ENCODE assay signal across 8 mouse cellular contexts in the genomic region with DNA sequence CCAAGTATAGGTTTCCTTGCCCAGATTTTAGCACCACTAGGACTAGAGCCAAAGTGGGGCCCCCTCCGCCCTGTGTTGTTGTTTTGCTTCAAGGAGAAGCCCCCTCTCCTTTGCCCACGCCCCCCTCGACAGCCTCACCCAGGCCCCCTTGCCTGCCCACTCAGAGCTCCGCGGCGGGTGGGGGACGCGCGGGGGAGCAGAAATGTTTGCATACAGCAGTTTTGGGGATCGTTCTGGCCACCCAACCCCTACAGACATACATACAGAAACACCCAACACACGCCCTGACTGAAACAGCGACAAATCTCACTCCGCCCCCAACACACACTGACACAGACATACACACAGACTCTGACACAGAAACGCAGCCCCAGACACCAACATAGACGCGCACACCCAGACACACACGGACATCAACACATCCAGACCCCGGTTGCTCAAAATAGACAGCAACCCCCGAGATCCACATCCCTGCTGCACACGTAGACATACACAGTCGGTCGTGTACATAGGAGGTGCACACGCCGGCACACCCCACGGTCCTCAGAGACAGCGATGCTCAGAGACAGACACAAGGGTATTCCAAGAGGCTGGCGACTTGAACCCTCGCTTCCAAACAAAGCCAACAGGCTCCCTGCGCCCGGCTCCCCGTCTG. TPM values are rescaled to one million over a fixed set of nuclear protein-coding genes. Genes with fewer than 3 reads are reported as not detected.
A peak's percentile ranks its signal among the peaks of the same experiment; 100 is the strongest.
DNase-seq lines count a peak whose midpoint lies in the region; ATAC-seq and TF ChIP-seq lines count a peak whose summit lies in the region.

No protein-coding gene starts in this region.

- TF ChIP-seq CTCF in hindbrain, postnatal 0 days (IDR thresholded peaks at IDR 0.05; ENCODE audit: low read depth) = no peak

- H3K4me3 ChIP-seq in lung, embryonic 15.5 days = peak overlapping the region; percentile 48
- H3K4me3 ChIP-seq in embryonic facial prominence, embryonic 10.5 days = peak overlapping the region; percentile 80
- peak overlapping the region; percentile 59 for H3K4me3 ChIP-seq in hindbrain, postnatal 0 days (ENCODE audit: low read length)

- no peak overlapping the region for H3K27ac ChIP-seq in lung, embryonic 15.5 days
- H3K27ac ChIP-seq in embryonic facial prominence, embryonic 10.5 days (replicated peaks) = peak overlapping the region; percentile 81
- peak overlapping the region; percentile 86 for H3K27ac ChIP-seq in hindbrain, postnatal 0 days

- peak overlapping the region; percentile 84 for H3K4me2 ChIP-seq in lung, embryonic 15.5 days
- H3K4me2 ChIP-seq in hindbrain, postnatal 0 days (ENCODE audit: low read depth, low read length) = peak overlapping the region; percentile 67

- WGBS in lung, embryonic 15.5 days = under 1% methylated on average over 31 of the region's 31 CpGs
- under 1% methylated on average over 31 of the region's 31 CpGs for WGBS in embryonic facial prominence, embryonic 10.5 days
- WGBS in hindbrain, postnatal 0 days = under 1% methylated on average over 31 of the region's 31 CpGs

- H3K36me3 ChIP-seq in lung, embryonic 15.5 days = no peaks in the 10 kb centered on the region
- no peaks in the 10 kb centered on the region for H3K36me3 ChIP-seq in embryonic facial prominence, embryonic 10.5 days (replicated peaks)
- no peaks in the 10 kb centered on the region for H3K36me3 ChIP-seq in hindbrain, postnatal 0 days (ENCODE audit: insufficient read depth, low read length)

- no peaks in the 10 kb centered on the region for H3K9me3 ChIP-seq in lung, embryonic 15.5 days
- H3K9me3 ChIP-seq in embryonic facial prominence, embryonic 10.5 days = no peaks in the 10 kb centered on the region
- no peaks in the 10 kb centered on the region for H3K9me3 ChIP-seq in hindbrain, postnatal 0 days (ENCODE audit: low read length)

- H3K9ac ChIP-seq in lung, embryonic 15.5 days = no peak overlapping the region; the same call in 1 of the 2 replicates
- H3K9ac ChIP-seq in hindbrain, postnatal 0 days (replicated peaks; ENCODE audit: low read length) = peak overlapping the region; percentile 75

- peaks cover 13% of the 10 kb centered on the region; the same call in 1 of the 2 replicates for H3K4me1 ChIP-seq in lung, embryonic 15.5 days
- H3K4me1 ChIP-seq in embryonic facial prominence, embryonic 10.5 days = peaks cover 29% of the 10 kb centered on the region
- H3K4me1 ChIP-seq in hindbrain, postnatal 0 days (ENCODE audit: insufficient read depth, low read length) = peaks cover 23% of the 10 kb centered on the region

- peak; percentile 29; the same call in 1 of the 2 replicates for ATAC-seq in lung, embryonic 15.5 days (ENCODE audit: borderline replicate concordance, extremely low read depth, low FRiP score, low TSS enrichment)
- ATAC-seq in hindbrain, postnatal 0 days = peak; percentile 55
- ATAC-seq in megakaryocyte, adult 5-6 weeks (ENCODE audit: poor library complexity, severe bottlenecking) = peak; percentile 12; the same call in 1 of the 2 replicates
- no peak for ATAC-seq in CD4-positive, CD25-positive, alpha-beta regulatory T cell, adult 4 months

- DNase-seq in lung, postnatal 4 days = no peak
- DNase-seq in embryonic facial prominence, embryonic 10.5 days (ENCODE audit: low spot score) = peak; percentile 13
- peak; percentile 63 for DNase-seq in hindbrain, postnatal 0 days (ENCODE audit: low spot score)
- DNase-seq in adrenal gland, postnatal 25 days = no peak
- DNase-seq in ovary, postnatal 14 days (ENCODE audit: low spot score) = no peak

- H3K27me3 ChIP-seq in lung, embryonic 15.5 days = peaks cover 40% of the 10 kb centered on the region
- peaks cover 54% of the 10 kb centered on the region for H3K27me3 ChIP-seq in embryonic facial prominence, embryonic 10.5 days (replicated peaks; ENCODE audit: low read depth, poor library complexity, severe bottlenecking)
- H3K27me3 ChIP-seq in hindbrain, postnatal 0 days (ENCODE audit: insufficient read depth, low read length) = no peaks in the 10 kb centered on the region

RNA-seq across cellular contexts. Expression of a gene that starts 0.7 kb away (rescaled TPM):
- polyA plus RNA-seq in lung, embryonic 15.5 days (2015; fragmentation: Nextera tagmentation; extraction: Ambion mirVana) = 1.1 TPM in 2 replicates
- 1.6 and 2.0 TPM in 2 replicates for polyA plus RNA-seq in embryonic facial prominence, embryonic 10.5 days (2016; fragmentation: Nextera tagmentation; extraction: Ambion mirVana)
- total RNA-seq in hindbrain, postnatal 0 days (2014; rRNA removed) = 533 and 565 TPM in 2 replicates
- polyA plus RNA-seq in hindbrain, postnatal 0 days (2015; fragmentation: Nextera tagmentation; extraction: Ambion mirVana) = 52.5 and 53.1 TPM in 2 replicates
- total RNA-seq in megakaryocyte, adult 5-6 weeks (2015) = 1.5 and 2.1 TPM in 2 replicates
- total RNA-seq in megakaryocyte, adult 5-6 weeks (2017) = 0.51 and 5.2 TPM in 2 replicates
- 2.7 and 3.5 TPM in 2 replicates for total RNA-seq in adrenal gland, postnatal 25 days (2021)
- polyA plus RNA-seq in CD4-positive, CD25-positive, alpha-beta regulatory T cell, adult 4 months (2017; shearing (Covaris generic)) = not detected

RNA-seq across cellular contexts. Expression of a gene that starts 16.1 kb away (rescaled TPM):
- 0.84 and 1.7 TPM in 2 replicates for polyA plus RNA-seq in lung, embryonic 15.5 days (2015; fragmentation: Nextera tagmentation; extraction: Ambion mirVana)
- polyA plus RNA-seq in embryonic facial prominence, embryonic 10.5 days (2016; fragmentation: Nextera tagmentation; extraction: Ambion mirVana) = 3.8 and 3.9 TPM in 2 replicates
- total RNA-seq in hindbrain, postnatal 0 days (2014; rRNA removed) = 1.6 and 19.1 TPM in 2 replicates
- 1.4 and 1.9 TPM in 2 replicates for polyA plus RNA-seq in hindbrain, postnatal 0 days (2015; fragmentation: Nextera tagmentation; extraction: Ambion mirVana)
- total RNA-seq in megakaryocyte, adult 5-6 weeks (2015) = 56.4 and 68.1 TPM in 2 replicates
- total RNA-seq in megakaryocyte, adult 5-6 weeks (2017) = 91.8 and 109 TPM in 2 replicates
- 0.97 TPM in 1 of 2 replicates, not detected in the other for total RNA-seq in adrenal gland, postnatal 25 days (2021)
- 10 to 100 TPM; 44.7 to 78.2 TPM for polyA plus RNA-seq in CD4-positive, CD25-positive, alpha-beta regulatory T cell, adult 4 months (2017; shearing (Covaris generic))

RNA-seq across cellular contexts. Expression of a gene that starts 33.3 kb away (rescaled TPM):
- polyA plus RNA-seq in lung, embryonic 15.5 days (2015; fragmentation: Nextera tagmentation; extraction: Ambion mirVana) = 0.64 and 1.2 TPM in 2 replicates
- polyA plus RNA-seq in embryonic facial prominence, embryonic 10.5 days (2016; fragmentation: Nextera tagmentation; extraction: Ambion mirVana) = 1.2 and 1.6 TPM in 2 replicates
- total RNA-seq in hindbrain, postnatal 0 days (2014; rRNA removed) = 51.7 and 55.2 TPM in 2 replicates
- 18.7 and 21.5 TPM in 2 replicates for polyA plus RNA-seq in hindbrain, postnatal 0 days (2015; fragmentation: Nextera tagmentation; extraction: Ambion mirVana)
- 1.0 and 1.8 TPM in 2 replicates for total RNA-seq in megakaryocyte, adult 5-6 weeks (2015)
- 0.40 and 1.0 TPM in 2 replicates for total RNA-seq in megakaryocyte, adult 5-6 weeks (2017)
- total RNA-seq in adrenal gland, postnatal 25 days (2021) = 0.82 and 2.4 TPM in 2 replicates
- not detected for polyA plus RNA-seq in CD4-positive, CD25-positive, alpha-beta regulatory T cell, adult 4 months (2017; shearing (Covaris generic))

Comparison
In these comparisons a context has a peak if more than half of its experiments do, and no peak if none do; other contexts are left out.
1. DNase-seq: peak in embryonic facial prominence, embryonic 10.5 days (single experiment) and hindbrain, postnatal 0 days (single experiment); none in lung, postnatal 4 days (0 of 2), adrenal gland, postnatal 25 days (single experiment) and ovary, postnatal 14 days (single experiment).
2. RNA of a gene that starts 0.7 kb away (polyA plus RNA-seq): 52.5 to 53.1 TPM in hindbrain, postnatal 0 days; 1.6 to 2.0 TPM in embryonic facial prominence, embryonic 10.5 days, 1.1 TPM in lung, embryonic 15.5 days and not detected in CD4-positive, CD25-positive, alpha-beta regulatory T cell, adult 4 months; every median in the first group is over 10 times any median in the second.
3. Peak in every context shown above with its lines, with median percentiles within 50 percentile points of each other: H3K4me3 ChIP-seq.